Mouse (Mus musculus): Measurements from ENCODE around the gene Nat8. TPM values are rescaled to one million over a fixed set of nuclear protein-coding genes. Genes with fewer than 3 reads are reported as not detected.
"Not testable (repeated sequence)": the region's sequence is repeated elsewhere in the genome, so short reads cannot be mapped to it uniquely, and the experiment has no call there.

Nat8 gene
- polyA plus RNA-seq, 1 experiment from 2014 or later, result not detected

- H3K27me3 ChIP-seq (replicated peaks); H3K4me3 ChIP-seq; H3K9ac ChIP-seq; H3K4me2 ChIP-seq; H3K9me3 ChIP-seq; ATAC-seq (ENCODE audit: extremely low read depth, insufficient number of reproducible peaks, low FRiP score, low TSS enrichment); H3K36me3 ChIP-seq; H3K27ac ChIP-seq (replicated peaks); H3K4me1 ChIP-seq: not testable (repeated sequence)
- WGBS, result 70% methylated on average over 1 of the region's 2 CpGs
Observed at GRCm38 (mm10) chr6:85835104-85835503, 3.2 kb upstream of the Nat8 start.

- H3K9me3 ChIP-seq; H3K27me3 ChIP-seq (replicated peaks); H3K4me1 ChIP-seq; H3K36me3 ChIP-seq; H3K27ac ChIP-seq (replicated peaks); H3K9ac ChIP-seq; H3K4me3 ChIP-seq; H3K4me2 ChIP-seq; ATAC-seq (ENCODE audit: extremely low read depth, insufficient number of reproducible peaks, low FRiP score, low TSS enrichment): not testable (repeated sequence)
Observed at GRCm38 (mm10) chr6:85834504-85835100, 2.7 kb upstream of the Nat8 start.

- Histone ChIP-seq H3K36me3 (no peaks in the 10 kb centered on the region), H3K9me3 (no peaks in the 10 kb centered on the region), H3K4me2 (no peak overlapping the region), H3K27ac (replicated peaks) (no peak overlapping the region), H3K9ac (no peak overlapping the region), H3K4me1 (no peaks in the 10 kb centered on the region), H3K4me3 (no peak overlapping the region), H3K27me3 (replicated peaks) (no peaks in the 10 kb centered on the region)
- WGBS, result 51% methylated on average over 1 of the region's 1 CpGs
- ATAC-seq (ENCODE audit: extremely low read depth, insufficient number of reproducible peaks, low FRiP score, low TSS enrichment), result no peak
Observed at GRCm38 (mm10) chr6:85829462-85829861, 2.4 kb downstream of the Nat8 start.

GRCm38 (mm10) chr6:85825886-85826285, 6.0 kb downstream of the Nat8 start:
- H3K9me3 ChIP-seq, result no peaks in the 10 kb centered on the region
- H3K27ac ChIP-seq (replicated peaks), result no peak overlapping the region
- H3K4me2 ChIP-seq, result no peak overlapping the region
- H3K27me3 ChIP-seq (replicated peaks), result no peaks in the 10 kb centered on the region
- ATAC-seq (ENCODE audit: extremely low read depth, insufficient number of reproducible peaks, low FRiP score, low TSS enrichment), result no peak
- H3K4me3 ChIP-seq, result no peak overlapping the region
- H3K4me1 ChIP-seq, result no peaks in the 10 kb centered on the region
- no peak overlapping the region for H3K9ac ChIP-seq
- no peaks in the 10 kb centered on the region for H3K36me3 ChIP-seq
- WGBS, result 77% methylated on average over 2 of the region's 2 CpGs

- no peak for ATAC-seq (ENCODE audit: extremely low read depth, insufficient number of reproducible peaks, low FRiP score, low TSS enrichment)
- no peaks in the 10 kb centered on the region for H3K27me3 ChIP-seq (replicated peaks)
Observed at GRCm38 (mm10) chr6:85823382-85824090, 8.3 kb downstream of the Nat8 start.

GRCm38 (mm10) chr6:85822286-85822685, 9.6 kb downstream of the Nat8 start:
- Histone ChIP-seq H3K27ac (replicated peaks) (no peak overlapping the region), H3K36me3 (no peaks in the 10 kb centered on the region), H3K4me1 (no peaks in the 10 kb centered on the region), H3K4me2 (no peak overlapping the region), H3K9me3 (no peaks in the 10 kb centered on the region), H3K9ac (no peak overlapping the region), H3K4me3 (no peak overlapping the region), H3K27me3 (replicated peaks) (no peaks in the 10 kb centered on the region)
- ATAC-seq (ENCODE audit: extremely low read depth, insufficient number of reproducible peaks, low FRiP score, low TSS enrichment), result no peak
- WGBS, result 74% methylated on average over 4 of the region's 4 CpGs

More at GRCm38 (mm10) chr6:85823382-85824090, 8.3 kb downstream of the Nat8 start:
- Histone ChIP-seq H3K27ac (replicated peaks) (no peak overlapping the region), H3K9ac (no peak overlapping the region), H3K9me3 (no peaks in the 10 kb centered on the region), H3K4me1 (no peaks in the 10 kb centered on the region), H3K4me3 (no peak overlapping the region), H3K4me2 (no peak overlapping the region), H3K36me3 (no peaks in the 10 kb centered on the region)
- 79% methylated on average over 1 of the region's 1 CpGs for WGBS

- WGBS, result 76% methylated on average over 5 of the region's 5 CpGs
- ATAC-seq (ENCODE audit: extremely low read depth, insufficient number of reproducible peaks, low FRiP score, low TSS enrichment), result no peak
Observed at GRCm38 (mm10) chr6:85820837-85821236, 11.0 kb downstream of the Nat8 start, which contains the start of the genes Nat8f6 and Nat8f5. TSS of gene Nat8f6 (minus strand) at chr6:85820954. TSS of gene Nat8f5 (minus strand) at chr6:85820972.

GRCm38 (mm10) chr6:85818338-85818737, 13.5 kb downstream of the Nat8 start:
- Histone ChIP-seq H3K27me3 (replicated peaks) (no peaks in the 10 kb centered on the region), H3K4me3 (no peak overlapping the region), H3K36me3 (no peaks in the 10 kb centered on the region), H3K9me3 (no peaks in the 10 kb centered on the region), H3K4me1 (no peaks in the 10 kb centered on the region), H3K27ac (replicated peaks) (no peak overlapping the region), H3K4me2 (no peak overlapping the region), H3K9ac (no peak overlapping the region)
- WGBS, result 39% methylated on average over 1 of the region's 1 CpGs
- ATAC-seq (ENCODE audit: extremely low read depth, insufficient number of reproducible peaks, low FRiP score, low TSS enrichment), result no peak

More at GRCm38 (mm10) chr6:85820837-85821236, 11.0 kb downstream of the Nat8 start, which contains the start of the genes Nat8f6 and Nat8f5:
- no peak within 1 kb of the TSS for H3K4me2 ChIP-seq
- no peak within 1 kb of the TSS for H3K4me3 ChIP-seq
- no peaks in the 10 kb centered on the region for H3K36me3 ChIP-seq
- no peaks in the 10 kb centered on the region for H3K4me1 ChIP-seq
- H3K9me3 ChIP-seq, result no peaks in the 10 kb centered on the region
- H3K9ac ChIP-seq, result no peak within 1 kb of the TSS
- no peak within 1 kb of the TSS for H3K27ac ChIP-seq (replicated peaks)
- no peaks in the 10 kb centered on the region for H3K27me3 ChIP-seq (replicated peaks)

GRCm38 (mm10) chr6:85813339-85813738, 18.5 kb downstream of the Nat8 start:
- Histone ChIP-seq H3K27ac (replicated peaks) (no peak overlapping the region), H3K9me3 (no peaks in the 10 kb centered on the region), H3K27me3 (replicated peaks) (no peaks in the 10 kb centered on the region), H3K36me3 (no peaks in the 10 kb centered on the region), H3K9ac (no peak overlapping the region), H3K4me1 (no peaks in the 10 kb centered on the region), H3K4me3 (no peak overlapping the region), H3K4me2 (no peak overlapping the region)
- 76% methylated on average over 2 of the region's 2 CpGs for WGBS
- ATAC-seq (ENCODE audit: extremely low read depth, insufficient number of reproducible peaks, low FRiP score, low TSS enrichment), result no peak

GRCm38 (mm10) chr6:85810942-85811537, 20.8 kb downstream of the Nat8 start:
- WGBS, result 39% methylated on average over 3 of the region's 3 CpGs
- not testable (repeated sequence) for ATAC-seq (ENCODE audit: extremely low read depth, insufficient number of reproducible peaks, low FRiP score, low TSS enrichment); H3K36me3 ChIP-seq; H3K27me3 ChIP-seq (replicated peaks); H3K27ac ChIP-seq (replicated peaks); H3K4me3 ChIP-seq; H3K9me3 ChIP-seq; H3K4me2 ChIP-seq; H3K4me1 ChIP-seq; H3K9ac ChIP-seq

GRCm38 (mm10) chr6:85810514-85810913, 21.4 kb downstream of the Nat8 start:
- WGBS, result 93% methylated on average over 3 of the region's 3 CpGs
- not testable (repeated sequence) for ATAC-seq (ENCODE audit: extremely low read depth, insufficient number of reproducible peaks, low FRiP score, low TSS enrichment); H3K4me2 ChIP-seq; H3K4me3 ChIP-seq; H3K36me3 ChIP-seq; H3K9ac ChIP-seq; H3K4me1 ChIP-seq; H3K9me3 ChIP-seq; H3K27ac ChIP-seq (replicated peaks); H3K27me3 ChIP-seq (replicated peaks)
